Mouse (Mus musculus): Measurements from ENCODE around the gene Lrrc4. TPM values are rescaled to one million over a fixed set of nuclear protein-coding genes. Genes with fewer than 3 reads are reported as not detected.

Gene Lrrc4
- 17.4 and 17.6 TPM in 2 replicates for polyA plus RNA-seq (2012; rRNA removed)

DNA sequence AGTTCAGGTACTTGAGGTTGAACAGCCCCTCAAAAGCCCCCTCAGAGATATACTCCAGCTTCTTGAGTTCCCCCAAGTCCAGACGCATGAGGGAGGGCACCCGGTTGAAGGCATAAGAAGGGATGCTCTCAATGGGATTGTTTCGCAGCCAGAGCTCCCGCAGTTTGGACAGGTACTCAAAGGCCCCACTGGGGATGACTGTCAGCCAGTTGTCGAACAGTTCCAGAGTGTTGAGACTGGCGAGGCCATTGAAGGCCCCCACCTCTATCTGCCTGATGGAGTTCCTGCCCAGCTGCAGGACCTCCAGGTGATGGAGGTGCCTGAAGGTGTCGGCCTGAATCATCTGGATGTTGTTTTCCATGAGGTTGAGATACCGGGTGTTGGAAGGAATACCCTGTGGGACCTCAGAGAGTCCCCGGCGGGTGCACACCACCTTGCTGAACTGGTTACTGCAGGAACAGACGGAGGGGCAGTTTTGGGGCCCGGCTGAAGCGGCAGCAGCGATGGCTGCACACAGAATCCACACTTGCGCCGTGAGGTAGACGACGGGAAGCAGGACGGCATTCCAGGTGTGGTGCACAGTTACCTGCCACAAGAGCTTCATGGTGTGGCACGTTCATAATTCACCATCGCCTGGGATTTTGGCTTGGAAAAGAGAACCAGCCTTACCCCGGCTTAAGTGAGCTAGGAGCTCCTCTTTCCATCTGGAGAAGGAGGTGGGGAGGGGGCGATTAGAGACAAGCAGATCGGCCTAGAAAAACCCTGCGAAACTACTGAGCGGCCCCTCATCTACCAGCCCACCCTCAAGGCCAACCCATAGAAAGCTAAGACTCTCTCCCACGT lies at the start of gene Lrrc4:
Gene Lrrc4, minus strand, starts transcription at position 737 of the 843 bp plus-strand sequence.

Other genes starting within 250 kb of the Lrrc4 start
- gene Lep, start 228.5 kb upstream of the Lrrc4 start, polyA plus RNA-seq (2012; rRNA removed): not detected in 2 replicates